Mouse (Mus musculus) urinary bladder, adult 18-20 months (tissue): ENCODE results near the gene Inka1.
"Not testable (repeated sequence)": the region's sequence is repeated elsewhere in the genome, so short reads cannot be mapped to it uniquely, and the experiment has no call there.

ENCODE experiments used
- DNase-seq, 2 experiments: peaks; one replicate each; pipeline ENCODE4 v3.0.0; 2022; ENCODE audit warnings: low spot score in 2 of 2, mixed read lengths in 2 of 2

Gene Inka1

GRCm38 (mm10) chr9:107985131-107986119 is at the start of gene Inka1:
Gene Inka1 (minus strand): TSS chr9:107985879.
- peak; percentile 83 to 86 for DNase-seq

DNA sequence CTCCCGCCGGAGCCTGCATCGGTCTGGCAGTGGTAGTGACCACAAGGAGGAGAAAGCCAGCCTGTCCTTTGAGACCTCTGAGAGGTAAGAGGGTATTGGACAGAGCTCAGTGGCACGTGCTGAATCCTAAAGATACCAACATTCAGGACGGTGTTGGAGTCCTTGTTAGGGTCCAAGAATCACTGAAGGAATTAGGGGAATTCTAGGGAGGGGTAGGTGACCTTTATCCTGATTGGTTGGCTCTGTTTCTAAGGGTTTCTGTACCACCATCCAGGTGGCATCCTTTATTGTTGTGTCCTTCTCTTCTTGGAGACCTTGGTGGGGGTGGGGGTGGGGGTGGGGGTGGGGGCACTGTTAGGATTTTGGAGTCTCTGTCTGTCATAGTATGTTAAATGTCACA is 46.4 kb upstream of the Inka1 start:
- no peak for DNase-seq

DNA sequence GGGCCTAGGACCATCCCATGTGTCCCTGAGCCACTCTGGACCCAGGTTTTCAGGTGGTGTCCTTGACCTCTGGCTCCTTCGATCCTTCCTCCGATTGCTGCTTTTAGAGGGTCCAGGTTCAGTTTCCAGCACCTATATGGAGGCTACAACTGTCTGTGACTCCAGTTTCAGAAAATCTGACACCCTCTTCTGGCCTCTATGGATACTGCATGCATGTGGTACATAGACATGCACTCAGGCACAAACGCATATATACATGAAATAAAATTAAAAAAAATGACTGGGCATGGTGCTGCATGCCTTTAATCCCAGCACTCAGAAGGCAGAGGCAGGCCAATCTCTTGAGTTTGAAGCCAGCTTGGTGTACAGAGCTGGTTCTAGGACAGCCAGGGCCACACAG is 42.2 kb upstream of the Inka1 start:
- DNase-seq: no peak

- no peak for DNase-seq
These were observed 40.9 kb upstream of the Inka1 start for GRCm38 (mm10) chr9:108026584-108026983.

GRCm38 (mm10) chr9:108023216-108023615 is 37.5 kb upstream of the Inka1 start:
- DNase-seq: no peak

- no peak for DNase-seq
These were observed 35.1 kb upstream of the Inka1 start for GRCm38 (mm10) chr9:108020741-108021140.

DNA sequence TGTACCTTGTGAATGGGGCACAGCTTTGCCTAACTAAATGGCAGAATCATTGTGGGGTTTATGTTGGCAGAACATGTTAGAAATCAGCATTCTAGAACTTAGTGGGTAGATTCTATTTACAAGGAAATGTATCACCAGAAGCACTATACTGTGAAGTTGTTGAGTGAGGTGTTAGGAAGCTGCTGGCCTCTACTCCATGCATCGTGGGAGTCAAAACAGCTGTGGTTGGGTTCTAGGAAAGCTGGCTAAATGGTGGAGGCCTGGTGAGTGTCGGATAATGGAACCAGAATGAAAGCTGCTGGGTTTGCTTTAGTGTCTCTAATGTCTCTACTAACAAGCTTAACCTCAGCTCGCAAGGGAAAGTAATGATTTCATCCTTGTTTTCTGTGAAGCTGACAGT is 31.4 kb upstream of the Inka1 start:
- DNase-seq: no peak

DNA sequence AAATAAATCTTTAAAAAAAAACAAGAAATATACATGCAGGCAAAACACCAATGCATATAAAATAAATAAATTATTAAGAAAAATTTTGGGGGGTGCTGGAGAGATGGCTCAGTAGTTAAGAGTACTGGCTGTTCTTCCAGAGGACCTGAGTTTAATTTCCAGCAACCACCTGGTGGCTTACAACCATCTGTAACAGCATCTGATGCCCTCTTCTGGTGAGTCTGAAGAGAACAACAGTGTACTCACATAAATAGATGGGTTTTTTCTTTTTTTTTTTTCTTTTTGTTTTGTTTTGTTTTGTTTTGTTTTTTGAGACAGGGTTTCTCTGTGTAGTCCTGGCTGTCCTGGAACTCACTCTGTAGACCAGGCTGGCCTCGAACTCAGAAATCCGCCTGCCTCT is 27.9 kb upstream of the Inka1 start:
- DNase-seq: not testable (repeated sequence)

DNA sequence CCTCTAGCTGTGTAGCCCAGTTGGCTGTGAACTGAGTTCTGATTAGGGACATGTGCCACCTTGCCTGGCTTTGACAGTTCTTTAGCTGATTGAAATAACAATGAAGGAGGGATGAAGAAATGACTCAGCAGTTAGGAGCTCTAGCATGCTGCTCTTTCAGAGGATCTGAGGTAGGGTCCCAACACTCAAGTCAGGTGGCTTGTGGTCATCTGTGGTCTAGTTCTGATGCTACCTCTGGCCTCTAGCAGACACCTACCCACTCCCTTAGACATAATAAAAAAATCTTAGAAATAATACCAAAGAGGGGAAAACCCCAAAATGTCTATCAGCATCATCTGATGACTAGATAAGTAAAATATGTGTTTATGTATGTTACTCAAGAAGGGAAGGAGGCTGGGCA is 24.7 kb upstream of the Inka1 start:
- no peak for DNase-seq

GRCm38 (mm10) chr9:108008041-108008440 is 22.4 kb upstream of the Inka1 start:
- no peak for DNase-seq

GRCm38 (mm10) chr9:108003531-108003890 is 17.8 kb upstream of the Inka1 start:
- DNase-seq: peak in 1 of 2 experiments; percentile 19

- no peak for DNase-seq
These were observed 17.3 kb upstream of the Inka1 start for GRCm38 (mm10) chr9:108002778-108003530.

GRCm38 (mm10) chr9:108001922-108002770 is 16.5 kb upstream of the Inka1 start, which contains the start of gene Ip6k1:
Gene Ip6k1 (plus strand): TSS chr9:108002501.
- DNase-seq: peak; percentile 99

GRCm38 (mm10) chr9:107996049-107996448 is 10.4 kb upstream of the Inka1 start, which contains the start of gene Gm20662:
Gene Gm20662 (plus strand): TSS chr9:107996349.
- no peak for DNase-seq

GRCm38 (mm10) chr9:107995513-107995912 is 9.8 kb upstream of the Inka1 start:
- DNase-seq: no peak

- no peak for DNase-seq
These were observed 8.8 kb upstream of the Inka1 start for GRCm38 (mm10) chr9:107994464-107994863.

DNA sequence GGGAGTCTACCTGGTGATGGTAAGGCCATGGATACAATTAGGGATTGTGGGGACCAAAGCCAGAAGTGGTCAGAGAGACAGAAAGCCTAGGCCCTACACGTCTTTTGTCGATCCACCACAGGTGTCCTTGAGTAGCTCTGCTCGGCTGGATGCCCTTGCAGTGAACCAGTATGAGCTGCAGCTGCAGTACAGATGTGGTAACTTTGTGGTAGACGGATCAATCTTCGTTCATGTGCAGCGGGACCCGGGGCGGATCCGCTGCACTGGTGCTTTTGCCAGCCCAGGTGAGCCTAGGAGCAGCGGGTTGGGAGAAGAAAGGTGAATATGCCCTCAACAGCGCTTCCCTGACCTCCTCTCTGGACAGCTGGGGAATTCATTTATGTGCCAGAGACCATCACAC is 7.3 kb upstream of the Inka1 start:
- DNase-seq: no peak

GRCm38 (mm10) chr9:107992197-107992596 is 6.5 kb upstream of the Inka1 start, which contains the start of gene Cdhr4:
Gene Cdhr4 (plus strand): TSS chr9:107992497.
- no peak for DNase-seq

DNA sequence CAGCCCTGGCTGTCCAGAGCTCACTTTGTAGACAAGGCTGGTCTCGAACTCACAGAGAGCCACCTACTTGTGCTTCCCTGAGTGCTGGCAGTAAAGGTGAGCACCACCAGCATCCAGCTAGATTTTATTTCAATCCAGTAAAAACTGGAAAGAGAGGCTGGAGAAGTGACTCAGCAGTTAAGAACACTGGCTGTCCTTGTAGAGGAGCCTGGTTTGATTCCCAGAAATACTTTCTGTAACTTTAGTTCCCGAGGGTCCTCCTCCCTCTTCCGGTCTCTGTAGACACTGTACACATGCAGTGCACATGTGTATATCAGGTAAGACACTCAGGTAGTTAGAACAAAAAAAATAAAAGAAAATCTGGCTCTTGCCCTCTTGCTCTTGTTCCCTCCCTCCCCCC is 2.3 kb upstream of the Inka1 start:
- DNase-seq: no peak

DNA sequence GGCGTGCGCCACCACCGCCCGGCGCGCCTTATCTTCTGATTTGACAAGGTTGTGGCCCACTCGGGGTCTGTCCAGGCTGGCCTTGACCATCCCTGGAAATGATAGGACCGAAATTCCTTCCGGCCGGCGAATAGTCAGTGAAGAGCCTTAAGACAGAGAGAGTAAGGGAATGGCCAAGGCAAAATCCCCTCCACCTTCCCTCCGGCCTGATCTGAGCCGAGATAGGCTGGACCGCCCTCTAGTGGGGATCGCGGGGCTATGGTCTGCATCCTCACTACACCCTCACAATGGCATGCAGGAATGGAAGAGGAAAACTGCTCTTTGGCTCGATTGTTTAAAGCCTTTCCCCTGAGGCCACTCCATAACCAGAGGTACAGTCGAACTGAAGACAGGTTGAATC is 697 bp upstream of the Inka1 start:
- peak; percentile 60 to 72 for DNase-seq

DNA sequence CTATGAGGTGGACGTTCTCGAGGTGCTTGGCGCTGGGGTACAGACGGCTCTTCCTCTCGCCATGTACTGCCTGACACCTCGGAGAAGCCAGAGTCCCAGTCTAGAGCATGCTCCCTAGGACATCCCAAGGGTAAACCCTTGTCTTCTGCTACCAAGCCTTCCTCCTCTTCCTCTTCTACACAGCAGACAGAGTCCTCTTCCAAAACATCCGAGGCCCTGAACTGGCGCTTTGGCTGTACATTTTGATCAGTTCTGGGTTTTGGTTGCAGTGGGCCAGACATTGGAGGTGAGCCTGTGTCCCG is 974 bp downstream of the Inka1 start:
- no peak for DNase-seq
